Mouse (Mus musculus) G1E (cell line): Measurements from ENCODE around the gene Cplx2.

Experiments used
- CTCF ChIP-seq: IDR thresholded peaks from 2 replicates; pipeline ENCODE4 v1.5.1; 2012; ENCODE audit warnings: low read depth, low read length, inconsistent platforms, mixed read lengths
- GATA1 ChIP-seq: IDR thresholded peaks from 2 replicates; pipeline ENCODE4 v1.6.1; 2012; ENCODE audit warnings: borderline replicate concordance, low read length, inconsistent platforms, mixed read lengths

DNA sequence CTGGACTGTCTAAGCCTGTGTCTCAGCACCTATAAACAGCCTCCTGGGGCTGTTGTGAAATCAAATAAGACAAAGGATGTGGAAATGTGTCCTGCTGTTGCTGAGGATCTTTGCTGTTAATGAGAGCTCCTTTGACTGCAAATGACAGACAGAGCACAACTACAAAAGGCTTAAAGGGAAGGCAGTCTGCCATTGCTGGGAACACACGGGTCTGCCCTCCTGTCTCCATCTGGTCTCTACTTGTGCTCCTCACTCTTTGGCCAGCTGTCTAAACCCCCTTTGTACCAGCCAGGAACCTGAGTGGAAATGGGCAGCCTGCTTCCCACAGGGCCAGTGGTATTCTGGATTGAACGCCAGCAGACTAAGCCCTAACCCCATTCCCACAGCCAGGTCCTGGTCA lies 47.0 kb upstream of the Cplx2 start:
- TF ChIP-seq GATA1, result no peak
- TF ChIP-seq CTCF, result no peak
